Mouse (Mus musculus): Measurements from ENCODE around the gene Vcp.

Vcp gene

DNA sequence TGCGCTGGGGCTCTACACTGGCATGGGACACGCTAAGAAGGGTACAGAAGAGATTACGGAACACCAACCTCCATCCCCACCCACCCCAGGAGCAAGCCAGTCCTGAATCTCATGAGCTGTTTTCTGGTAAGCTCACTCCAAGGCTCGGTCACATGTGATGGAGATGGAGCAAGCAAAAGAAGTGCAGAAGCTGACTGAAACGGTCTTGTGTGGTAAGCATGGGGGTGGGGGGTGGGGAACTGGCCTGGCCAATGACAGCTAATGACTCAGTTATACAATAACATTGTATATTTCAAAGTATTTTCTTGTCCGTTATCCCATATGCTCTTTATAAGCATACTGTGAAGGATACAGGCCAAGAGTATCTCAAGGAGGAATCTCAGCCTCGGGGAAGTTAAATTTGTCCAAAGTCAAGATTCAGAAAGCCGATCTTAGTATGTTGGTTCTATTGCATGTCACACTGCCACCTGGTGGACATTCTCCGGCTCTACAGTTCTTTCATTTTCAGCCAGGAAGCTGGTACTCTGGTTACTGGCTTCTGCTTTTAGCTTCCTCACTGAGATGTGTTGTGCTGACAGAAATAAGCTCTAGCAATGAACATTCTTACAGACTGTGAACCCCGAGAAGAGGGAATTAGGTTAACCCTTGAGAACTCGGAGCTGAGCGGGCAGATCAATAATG is 35.1 kb downstream of the Vcp start:
- peak; percentile 51 for DNase-seq

DNA sequence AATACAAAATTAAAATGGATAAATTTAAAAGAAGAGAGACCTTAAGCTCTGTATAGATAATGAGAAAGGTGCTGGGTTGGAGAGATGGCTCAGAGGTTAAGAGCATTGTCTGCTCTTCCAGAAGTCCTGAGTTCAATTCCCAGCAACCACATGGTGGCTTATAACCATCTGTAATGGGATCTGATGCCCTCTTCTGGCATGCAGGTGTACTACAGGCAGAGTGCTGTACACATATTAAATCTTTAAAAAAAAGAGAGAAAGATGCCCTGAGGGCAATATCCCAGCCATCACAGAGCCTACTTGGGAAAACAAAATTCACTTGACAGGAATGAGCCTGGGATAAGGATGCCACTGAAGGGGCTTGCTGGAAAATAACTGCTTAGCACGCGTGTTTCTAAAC is 36.8 kb downstream of the Vcp start:
- DNase-seq = no peak

DNA sequence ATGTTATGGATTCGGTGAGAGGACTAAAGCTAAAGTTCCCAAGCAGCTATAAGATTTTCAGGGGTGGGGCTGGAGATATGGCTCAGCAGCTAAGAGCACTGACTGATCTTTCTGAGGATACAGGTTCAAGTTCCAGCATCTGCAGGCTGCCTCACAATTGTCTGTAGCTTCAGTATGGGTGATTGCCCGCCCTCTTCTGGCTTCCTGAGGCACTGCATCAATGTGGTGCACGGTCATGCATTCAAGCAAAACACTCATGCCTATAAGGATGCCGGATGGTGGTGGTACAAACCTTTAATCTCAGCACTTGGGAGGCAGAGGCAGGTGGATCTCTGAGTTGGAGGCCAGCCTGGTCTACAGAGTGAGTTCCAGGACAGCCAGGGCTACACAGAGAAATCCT is 38.7 kb downstream of the Vcp start:
- DNase-seq = peak; percentile 74

DNA sequence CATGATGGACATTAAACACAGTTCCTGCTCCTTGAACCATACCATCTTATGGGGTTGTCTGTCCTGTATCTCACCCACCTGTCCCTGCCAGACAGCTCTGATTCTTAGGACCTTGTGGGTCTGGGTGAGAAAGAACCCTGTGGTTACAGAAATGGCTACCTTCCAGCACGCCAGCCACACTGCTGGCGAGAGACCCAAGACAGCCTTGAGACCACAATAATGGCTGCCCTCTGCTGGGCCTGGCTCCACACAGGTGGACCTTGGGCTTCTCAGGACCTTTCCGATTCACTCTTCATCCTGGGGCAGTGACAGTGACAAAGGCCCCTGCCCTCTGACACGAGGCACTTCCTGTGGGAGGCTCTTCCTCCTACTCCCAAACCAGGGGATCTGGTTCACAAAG is 40.9 kb downstream of the Vcp start:
- DNase-seq = no peak

DNA sequence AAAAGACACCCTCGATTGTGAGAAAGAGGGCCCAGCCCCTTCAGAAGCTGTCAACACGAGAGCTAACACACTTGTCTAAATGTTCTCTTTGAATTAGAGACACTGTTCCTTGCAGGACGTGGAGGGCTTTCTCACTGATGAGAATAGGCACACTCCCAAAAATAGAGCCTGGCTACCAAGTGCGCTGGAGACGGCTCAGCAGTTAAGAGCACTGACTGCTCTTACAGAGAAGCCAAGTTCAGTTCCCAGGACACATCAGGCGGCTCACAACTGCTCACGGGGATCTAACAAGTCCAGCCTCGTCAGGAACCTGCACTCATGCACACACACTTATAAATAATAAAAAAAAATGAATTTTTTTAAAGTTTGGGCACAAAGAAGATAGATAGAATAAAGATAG is 41.4 kb downstream of the Vcp start:
- DNase-seq = no peak

DNA sequence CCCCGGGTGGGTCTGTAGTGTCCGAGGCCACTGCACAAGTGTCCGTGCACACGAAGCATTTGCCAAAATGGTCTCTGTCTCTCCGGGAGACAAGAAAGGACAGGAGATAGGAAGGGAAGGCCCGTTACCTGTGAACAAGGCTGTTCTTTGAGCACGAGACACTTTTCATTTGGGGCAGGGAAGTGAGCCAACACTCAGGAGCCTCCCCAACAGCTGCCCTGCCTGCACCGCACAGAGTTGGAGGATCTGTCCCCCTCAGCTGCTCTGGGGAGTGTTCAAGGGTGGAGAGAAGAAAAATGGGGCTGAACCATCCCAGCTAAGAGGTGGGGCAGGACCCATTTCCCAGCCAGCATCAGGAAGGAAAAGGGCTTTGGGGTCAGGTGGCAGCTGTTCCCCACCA is 42.3 kb downstream of the Vcp start:
- DNase-seq = no peak

DNA sequence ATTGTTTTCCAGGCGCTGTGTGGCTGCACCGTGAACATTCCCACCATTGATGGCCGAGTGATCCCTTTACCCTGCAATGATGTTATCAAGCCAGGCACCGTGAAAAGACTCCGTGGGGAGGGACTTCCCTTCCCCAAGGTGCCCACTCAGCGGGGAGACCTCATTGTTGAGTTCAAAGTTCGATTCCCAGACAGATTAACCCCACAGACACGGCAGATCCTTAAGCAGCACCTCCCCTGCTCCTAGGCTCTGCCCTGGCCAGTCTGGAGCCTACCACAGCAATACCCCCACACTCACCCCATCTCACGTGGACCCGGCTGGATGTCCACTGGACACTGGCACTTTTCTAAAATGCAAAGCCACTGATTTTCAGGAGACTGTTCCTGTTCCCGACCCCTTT is 43.0 kb downstream of the Vcp start:
- no peak for DNase-seq

DNA sequence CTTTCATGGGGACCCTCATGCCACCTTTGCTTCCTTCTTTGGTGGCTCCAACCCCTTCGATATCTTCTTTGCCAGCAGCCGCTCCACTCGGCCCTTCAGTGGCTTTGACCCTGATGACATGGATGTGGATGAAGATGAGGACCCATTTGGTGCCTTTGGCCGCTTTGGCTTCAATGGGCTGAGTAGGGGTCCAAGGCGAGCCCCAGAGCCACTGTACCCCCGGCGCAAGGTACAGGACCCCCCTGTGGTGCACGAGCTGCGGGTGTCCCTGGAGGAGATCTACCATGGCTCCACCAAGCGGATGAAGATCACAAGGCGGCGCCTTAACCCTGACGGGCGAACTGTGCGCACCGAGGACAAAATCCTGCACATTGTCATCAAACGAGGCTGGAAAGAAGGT is 43.7 kb downstream of the Vcp start:
- DNase-seq = no peak

DNA sequence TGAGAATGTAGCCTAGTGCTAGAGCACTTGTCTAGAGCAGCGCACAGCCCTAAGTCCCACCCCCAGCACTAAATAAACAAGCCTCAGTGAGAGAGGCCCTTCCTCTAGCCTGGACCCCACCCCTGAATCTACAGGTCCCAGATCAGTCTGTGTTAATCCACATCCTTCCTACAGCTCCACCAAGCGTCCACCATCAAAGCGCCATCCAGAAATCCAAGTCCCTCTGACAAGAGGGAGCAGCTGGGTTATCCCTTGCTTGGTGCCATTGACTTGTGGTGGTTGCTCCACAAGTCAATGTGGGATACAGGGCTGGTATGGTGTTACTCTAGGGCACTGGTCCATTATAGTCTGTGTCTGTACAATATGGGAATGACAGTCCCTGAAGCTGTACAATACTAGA is 45.1 kb downstream of the Vcp start:
- DNase-seq = no peak

DNA sequence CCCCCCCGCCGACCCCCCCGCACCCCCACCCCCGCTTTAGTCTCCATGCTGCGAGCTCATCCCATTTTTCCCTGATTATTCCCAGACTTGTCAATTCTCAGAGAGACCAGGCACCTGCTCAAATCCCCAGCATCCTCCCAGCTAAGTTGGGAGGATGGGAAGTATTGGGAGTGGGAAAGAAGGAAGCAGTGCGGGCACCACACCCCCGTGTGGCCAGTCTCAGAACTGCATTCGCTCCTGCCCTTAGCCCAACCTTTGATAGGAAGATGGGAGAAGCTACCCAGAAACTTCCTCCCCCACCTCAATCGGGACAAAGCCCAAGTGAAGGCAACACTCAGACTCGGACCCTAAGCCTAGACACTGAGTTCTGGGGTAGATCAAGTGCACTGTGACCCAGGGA is 46.0 kb downstream of the Vcp start:
- peak; percentile 77 for DNase-seq

DNA sequence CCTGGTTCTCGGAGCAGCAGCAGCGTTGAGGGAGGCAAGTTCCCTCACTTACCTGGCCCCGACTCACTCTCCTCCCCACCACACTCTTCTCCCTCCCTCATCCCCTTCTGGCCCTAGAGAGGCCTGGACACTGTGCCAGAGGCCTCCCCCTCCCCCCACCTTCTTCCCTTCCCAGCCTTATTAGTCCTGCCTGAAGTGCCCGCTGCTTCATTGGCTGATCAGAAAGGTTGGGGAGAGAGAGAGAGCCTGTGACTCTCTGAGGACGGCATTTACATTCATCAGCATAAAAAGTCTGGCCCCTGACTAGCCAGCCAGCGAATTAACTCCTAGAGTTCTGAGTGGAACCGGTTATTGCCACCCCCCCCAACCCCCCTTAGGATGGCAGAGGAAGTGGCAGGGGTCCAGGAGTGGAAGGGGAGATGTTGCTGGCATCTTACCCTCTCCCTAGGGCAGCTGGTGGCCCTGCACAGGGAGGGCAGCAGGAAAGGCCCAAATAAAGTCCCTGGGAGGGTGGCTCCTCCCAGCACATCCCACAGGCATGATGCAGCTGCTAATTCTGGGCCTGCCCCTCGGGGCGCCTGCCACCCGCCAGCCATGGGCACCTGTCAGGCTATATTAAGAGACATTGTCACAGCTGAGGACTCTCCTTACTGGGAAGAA is 46.7 kb downstream of the Vcp start:
- DNase-seq = no peak

DNA sequence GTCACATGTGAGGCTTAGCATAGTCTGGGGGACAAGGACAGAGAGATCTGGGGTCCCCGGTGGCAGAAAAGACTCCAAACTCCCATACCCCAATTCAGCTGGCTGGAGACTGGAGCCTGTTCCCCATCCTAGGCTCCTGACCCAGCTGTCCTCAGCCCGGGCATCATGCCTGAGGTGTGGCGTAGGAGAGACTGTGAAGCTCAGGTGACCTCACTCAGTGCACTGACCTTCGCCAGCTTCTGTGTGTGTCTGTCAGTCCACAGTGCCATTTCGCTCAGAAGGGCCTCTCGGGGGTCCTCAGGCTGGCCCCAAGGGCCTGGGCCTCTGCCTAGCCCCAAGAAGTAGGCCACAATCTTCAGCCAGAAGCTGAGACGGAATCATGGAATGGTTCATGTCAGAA is 47.7 kb downstream of the Vcp start:
- DNase-seq = no peak

DNA sequence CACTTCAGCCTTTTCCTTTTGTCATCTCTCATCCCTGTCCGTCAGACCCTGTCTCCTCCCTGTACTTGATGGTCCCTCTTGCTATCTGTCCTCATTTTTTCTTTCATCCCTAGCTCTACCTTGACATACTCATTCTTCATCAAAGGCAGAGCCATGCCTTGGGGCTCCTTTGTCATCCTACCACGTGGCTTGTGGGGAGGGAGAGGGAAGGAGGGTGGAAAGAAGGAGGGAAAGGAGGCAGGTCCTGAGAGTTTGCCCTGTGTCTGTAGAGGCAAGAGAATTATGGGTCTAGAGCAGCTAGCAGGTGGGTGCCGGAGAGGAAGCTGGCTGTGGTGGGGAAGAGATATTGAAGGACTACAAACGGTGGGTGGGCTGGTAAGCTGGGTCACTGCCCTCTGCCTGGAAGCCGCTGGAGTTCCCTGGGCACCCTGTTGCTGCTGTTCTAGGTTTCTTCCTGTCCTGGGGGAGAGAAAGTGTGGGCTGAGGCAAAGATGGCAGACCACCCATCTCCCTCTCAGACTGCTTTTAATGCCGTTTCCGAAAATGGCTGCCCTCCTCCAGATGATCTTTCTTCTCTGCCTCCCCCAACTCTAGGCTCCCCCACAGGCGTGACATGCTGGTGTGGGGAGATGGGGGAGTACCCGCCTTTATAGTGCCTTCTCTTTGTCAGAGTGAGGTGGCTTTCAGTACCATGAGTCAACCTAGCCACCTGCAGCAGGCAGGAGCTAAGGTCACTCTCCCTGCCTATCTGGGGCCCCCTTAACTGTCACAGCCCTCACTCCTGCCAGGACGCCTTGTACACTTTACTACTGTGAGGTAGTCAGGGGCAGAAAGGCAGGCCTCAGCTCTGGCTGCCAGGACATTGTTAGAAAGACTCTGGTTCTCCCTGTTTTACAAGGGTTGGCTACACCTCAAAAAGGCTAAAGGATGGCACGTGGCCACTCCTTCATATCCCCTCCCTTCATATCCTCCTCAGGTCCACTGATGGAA is 48.8 kb downstream of the Vcp start:
- DNase-seq = no peak

DNA sequence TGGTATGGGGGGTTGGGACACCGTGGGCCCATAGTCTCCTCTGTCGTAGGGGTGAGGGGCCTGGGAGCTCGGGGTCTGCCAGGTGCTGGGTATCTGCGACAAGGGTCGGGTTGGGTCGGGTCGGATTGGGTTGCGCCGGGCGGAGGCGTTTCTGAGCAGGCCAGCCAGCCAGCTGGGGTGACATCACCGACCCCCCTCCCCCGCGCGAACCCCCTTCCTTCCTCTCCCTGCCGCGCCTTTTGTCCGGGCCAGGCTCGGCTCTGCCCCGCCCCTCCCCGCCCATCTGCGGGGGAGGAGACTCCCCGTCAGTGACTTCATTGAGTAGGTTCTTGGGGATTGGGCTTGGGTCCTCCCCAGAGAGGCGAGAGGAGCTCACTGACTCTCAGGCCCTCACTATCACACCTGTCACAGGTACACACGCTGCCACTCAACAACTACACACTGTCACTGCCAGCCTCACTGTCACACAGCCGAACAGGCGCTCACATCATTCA is 50.2 kb downstream of the Vcp start:
- DNase-seq = peak; percentile 97

DNA sequence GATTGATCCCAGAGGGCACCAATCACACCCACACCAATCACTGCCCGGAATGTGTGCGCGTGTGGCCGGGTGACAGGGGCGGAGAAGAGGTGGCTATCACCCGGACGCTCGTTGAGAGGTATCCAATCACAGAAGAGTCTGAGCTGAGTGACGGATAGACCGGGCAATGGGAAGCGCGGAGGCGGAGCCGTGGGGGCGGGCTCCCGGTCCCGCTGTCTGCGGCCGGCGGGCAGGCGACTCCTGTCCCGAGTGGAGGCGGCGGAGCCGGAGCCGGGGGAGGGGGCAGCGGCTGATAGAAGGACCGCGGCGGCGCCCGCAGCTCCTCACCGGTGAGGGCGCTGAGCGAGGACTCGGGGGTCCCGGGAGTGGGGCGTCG is 50.6 kb downstream of the Vcp start, which contains the start of gene Dnajb5:
Dnajb5 (plus strand) TSS at position 139 of the 376 bp plus-strand sequence.
- DNase-seq = peak; percentile 98

DNA sequence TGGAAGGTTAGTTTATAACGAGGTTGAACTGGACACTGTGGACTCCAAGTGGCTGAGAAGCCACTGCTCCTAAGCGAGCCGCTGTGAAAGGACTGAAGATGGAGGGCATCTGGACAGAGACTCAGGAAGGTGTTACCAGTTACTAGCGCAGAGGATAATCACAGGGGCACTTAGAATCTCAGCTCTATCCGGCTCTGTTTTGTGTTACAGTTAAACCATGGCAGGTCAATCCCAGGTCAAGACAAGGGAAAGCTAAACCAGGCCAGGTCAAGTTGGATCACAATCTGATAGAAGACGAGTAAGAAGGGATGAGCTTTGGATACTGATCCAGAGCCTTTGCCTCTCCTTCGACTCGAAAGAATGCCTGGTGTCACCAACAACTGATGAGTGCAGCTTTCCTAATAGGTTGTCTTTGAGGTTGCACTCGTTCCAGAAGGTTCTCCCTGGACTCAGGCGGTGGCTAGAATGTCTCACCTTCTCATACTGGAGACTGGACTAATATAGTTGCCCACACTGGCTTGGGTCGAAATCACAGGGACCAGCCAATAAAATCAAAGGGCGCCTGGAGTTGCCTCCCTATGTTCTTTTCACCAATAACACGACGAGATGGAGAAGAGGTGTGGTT is 51.1 kb downstream of the Vcp start:
- DNase-seq = no peak

DNA sequence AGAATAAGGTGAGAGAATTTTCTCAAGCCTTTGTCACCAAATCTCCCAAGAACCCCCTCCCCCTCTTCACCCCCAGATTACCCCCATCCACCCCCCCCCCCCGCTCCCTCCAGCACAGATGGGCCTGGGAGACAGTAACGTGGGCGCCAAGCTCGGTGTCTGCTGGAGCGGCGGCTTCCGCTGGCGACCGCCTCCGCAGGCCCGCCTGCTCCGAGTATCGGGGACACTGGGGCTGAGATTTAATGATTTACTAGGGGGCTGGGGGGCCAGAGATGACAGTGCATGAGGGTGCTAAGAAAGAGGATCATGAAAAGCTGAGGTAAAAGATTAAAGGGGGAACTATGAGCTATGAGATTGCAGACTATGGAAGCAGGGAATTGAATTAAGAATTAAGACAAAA is 51.8 kb downstream of the Vcp start:
- DNase-seq = no peak

DNA sequence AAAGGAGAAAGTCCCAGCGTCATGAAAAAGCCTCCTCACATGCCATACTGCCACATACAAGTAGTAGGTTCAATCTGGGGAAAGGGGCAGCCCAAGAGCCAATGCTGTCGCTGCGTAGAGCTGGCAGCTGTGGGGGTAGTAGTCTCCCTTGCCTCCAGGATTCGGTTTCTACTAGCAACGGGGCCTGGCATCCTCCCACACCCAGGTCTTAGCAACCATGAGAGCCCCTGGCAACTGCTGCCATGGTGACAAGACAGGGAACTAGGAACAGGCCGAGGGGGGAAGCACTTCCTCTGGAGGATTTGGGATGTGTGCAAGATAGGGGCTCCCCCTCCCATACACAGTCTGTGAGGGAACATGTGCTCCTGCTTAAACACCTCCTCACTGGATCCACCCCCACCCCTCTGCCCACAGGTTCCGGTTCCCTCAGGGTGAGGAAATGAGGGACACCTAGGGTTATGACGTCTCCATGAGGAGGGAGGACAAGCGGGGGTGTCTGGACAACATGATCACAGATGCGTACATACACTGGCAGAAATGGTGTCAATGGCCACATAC is 53.5 kb downstream of the Vcp start:
- no peak for DNase-seq

DNA sequence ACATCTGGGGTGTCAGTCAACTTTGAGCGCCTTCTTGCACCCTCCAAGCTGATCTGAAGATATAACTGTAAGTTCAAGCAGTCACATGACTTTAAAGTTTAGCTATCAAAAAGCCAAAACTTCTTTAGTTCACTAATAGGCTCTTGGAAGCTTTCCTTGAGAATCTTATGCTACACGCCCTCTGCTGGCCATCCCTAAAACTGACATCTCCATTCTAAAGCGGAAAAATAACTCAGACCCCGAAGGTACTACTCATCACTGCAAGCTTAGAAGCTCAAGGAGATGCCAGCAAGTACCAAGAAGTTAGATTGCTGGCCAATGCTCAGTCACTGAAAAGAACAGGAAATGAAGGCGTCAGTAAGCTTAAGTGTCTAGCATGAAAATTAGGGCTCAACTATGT is 54.4 kb downstream of the Vcp start:
- DNase-seq = peak; percentile 69

DNA sequence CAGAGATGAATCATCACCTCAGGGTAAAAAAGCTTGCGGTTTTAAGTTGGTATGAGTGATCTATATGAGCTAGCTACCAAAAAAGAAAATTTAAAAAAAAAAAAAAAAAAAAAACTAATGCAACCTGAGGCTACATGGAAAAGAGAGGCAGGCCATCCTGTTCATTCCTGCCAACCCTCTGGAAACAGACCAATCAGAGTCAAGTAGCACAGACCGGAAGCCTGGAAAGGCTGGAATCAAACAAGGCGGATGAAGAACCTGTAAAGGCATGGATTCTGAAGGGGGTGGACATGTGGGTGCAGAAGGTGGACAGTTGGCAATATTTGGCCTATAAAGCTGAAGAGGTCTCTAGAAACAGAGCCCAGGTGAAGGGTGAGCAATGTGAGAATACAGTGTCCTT is 54.9 kb downstream of the Vcp start:
- DNase-seq = no peak

DNA sequence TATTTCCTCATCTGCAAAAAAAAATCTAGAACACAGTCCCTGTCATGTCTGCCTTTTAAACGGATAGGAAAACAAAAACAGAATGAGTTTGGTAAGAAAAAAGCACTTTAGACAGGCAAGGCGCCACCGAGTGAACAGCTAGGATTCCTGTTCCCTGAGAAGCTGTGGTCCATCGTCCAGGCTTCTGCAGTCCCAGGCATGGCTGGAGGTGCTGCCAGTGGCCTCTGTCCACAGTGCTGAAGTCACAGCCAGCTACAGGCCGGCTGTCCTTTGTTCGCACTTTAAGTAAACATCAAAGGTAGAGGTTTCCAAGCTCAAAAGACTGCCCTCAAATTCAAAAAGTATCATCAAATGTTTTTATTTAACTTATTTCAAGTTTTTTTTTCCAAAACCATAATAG is 55.3 kb downstream of the Vcp start:
- peak; percentile 44 for DNase-seq

DNA sequence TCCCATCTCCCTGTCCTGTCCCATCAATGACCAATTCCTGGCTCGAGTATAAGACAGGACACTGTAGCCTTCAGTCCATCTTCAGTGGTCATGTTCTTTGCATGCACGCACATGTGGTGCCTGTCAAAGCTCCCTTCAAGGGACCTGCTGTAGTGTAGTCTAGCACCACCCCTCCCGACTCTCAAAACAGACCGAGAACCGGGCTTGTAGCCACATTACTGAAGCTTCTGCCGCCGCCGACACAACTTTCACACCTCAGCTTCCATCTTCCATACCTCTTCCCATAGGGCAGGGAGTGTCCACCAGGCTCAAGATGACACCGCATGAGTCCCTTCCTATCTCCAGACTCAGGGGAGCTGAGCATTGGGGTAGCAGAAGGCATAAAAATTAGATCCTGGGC is 56.1 kb downstream of the Vcp start:
- DNase-seq = no peak

DNA sequence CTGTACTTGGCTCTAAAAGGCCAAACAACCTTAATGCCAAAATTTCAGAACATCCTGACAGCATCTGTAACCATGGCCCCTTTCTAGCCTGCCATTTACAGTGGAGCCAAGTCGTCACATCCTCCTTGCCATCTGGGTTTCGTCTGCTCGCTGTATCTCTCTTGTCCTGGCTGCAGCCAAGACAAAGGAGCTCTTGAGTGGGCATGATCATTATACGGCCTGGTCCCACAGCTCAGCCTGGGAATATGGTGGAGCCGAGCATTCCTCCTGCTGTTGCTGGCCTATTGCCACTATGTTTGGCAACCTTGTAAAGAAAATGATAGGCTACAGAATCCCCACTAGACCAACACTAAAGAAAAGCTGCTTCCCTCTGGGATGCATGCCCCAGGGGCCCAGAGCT is 57.0 kb downstream of the Vcp start:
- DNase-seq = no peak

Data from lung, postnatal 10 days (tissue).